Mouse (Mus musculus): Measurements from ENCODE around the gene Tmem185b. TPM values are rescaled to one million over a fixed set of nuclear protein-coding genes. Genes with fewer than 3 reads are reported as not detected.

The Tmem185b gene
- 10 to 100 TPM; 26.0 to 35.3 (median 29.8) TPM for total RNA-seq (2022)

DNA sequence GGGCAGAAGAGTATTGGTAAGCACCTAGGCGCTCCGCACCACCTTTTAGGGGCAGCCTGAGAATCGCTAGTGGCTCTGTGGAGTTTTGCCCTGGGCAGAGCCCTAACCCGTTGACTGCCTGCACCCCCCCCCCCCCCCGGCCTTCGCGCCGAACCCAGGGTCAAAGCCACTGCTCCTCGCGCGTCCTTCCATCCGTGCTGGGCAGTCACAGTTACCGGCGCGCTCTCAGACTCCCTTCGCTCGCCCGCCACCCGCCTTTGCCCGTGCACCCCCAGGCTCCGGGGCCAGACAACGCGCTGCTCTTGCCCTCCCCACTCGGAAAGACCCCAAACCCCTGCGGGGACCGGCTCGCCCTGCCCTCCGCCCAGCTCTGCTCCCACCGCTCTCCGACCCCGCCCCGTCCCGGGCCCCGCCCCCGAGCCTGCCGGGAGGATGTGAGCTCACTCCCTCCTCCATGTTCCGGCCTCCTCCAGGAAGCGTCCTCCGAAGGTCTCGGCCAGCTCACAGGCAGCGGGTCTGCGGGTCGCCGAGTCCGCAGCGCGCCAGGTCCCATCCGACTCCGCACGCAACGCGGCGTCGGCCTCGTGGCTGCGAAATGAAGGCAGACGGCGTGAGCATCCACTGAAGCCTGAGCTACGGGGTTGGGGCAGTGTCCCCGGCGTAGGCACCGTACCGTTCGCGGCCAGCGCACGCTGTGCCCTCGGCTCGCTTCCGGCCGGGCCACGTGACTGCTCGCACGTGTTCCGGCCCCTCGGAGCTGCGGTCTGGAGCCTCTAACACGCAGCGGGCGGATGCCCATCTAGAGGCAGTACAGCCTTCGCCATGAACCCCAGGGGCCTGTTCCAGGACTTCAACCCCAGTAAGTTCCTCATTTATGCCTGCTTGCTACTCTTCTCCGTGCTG lies at the start of gene Tmem185b:
Tmem185b (plus strand) TSS at position 472 of the 903 bp plus-strand sequence.
- peak; percentile 90 for DNase-seq

DNA sequence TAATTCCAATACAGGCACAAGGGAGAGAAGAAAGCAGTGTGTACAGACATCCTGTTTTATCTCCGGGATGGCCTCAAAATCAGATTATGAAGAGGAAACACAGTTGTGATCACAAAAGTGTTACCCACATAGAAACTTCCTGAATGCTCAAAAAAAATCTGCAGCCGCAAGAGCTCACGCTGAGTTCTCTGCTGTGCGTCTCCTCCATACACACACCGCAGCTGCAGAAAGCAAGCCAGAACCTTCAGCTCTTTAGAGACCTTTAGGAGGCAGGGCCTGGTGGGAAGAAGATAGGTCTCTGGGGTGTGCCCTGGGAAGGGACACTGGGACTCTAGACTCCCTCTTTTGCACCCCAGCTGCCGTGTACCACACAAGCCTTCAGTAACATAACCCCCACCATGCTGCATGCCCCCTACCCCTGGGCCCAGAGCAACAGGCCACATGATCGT lies 49.0 kb upstream of the Tmem185b start:
- no peak for DNase-seq

DNA sequence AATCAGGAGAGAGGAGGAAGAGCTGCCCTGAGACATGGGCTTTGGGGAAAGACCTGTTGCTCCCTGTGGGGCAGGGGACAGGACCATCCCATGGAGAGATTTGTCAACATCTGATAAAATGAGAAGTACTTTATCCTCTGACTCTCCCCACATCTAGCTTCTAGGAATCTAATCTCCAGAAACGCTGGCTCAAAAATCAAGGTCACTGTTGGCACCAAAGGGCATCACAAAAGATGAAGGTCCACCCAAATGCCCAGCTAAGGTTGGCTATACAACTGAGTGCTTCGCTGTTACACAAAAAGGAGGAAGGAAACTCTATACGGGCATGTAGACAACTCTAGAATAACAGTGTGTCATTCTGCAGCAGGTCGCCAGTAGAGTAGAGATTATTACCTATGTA lies 46.3 kb upstream of the Tmem185b start:
- peak; percentile 45 for DNase-seq

DNA sequence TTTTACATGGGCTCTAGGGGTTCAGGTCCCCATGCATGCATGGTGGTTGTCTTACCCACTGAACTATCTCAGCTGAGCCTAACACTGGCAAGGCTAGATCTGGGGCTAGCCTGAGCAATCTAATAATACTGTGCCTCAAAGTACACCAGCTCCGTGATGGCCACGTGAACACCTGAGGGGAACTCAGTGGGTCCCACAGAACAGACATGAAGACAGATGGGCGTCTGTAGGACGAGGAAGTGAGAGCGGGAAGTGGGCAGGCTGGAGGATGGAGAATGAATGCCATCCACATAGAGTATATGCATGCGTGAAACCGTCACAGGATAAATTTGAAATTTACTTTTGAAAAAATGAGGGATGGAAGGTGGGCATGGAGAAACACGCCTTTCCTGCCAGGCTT lies 45.3 kb upstream of the Tmem185b start:
- no peak for DNase-seq

DNA sequence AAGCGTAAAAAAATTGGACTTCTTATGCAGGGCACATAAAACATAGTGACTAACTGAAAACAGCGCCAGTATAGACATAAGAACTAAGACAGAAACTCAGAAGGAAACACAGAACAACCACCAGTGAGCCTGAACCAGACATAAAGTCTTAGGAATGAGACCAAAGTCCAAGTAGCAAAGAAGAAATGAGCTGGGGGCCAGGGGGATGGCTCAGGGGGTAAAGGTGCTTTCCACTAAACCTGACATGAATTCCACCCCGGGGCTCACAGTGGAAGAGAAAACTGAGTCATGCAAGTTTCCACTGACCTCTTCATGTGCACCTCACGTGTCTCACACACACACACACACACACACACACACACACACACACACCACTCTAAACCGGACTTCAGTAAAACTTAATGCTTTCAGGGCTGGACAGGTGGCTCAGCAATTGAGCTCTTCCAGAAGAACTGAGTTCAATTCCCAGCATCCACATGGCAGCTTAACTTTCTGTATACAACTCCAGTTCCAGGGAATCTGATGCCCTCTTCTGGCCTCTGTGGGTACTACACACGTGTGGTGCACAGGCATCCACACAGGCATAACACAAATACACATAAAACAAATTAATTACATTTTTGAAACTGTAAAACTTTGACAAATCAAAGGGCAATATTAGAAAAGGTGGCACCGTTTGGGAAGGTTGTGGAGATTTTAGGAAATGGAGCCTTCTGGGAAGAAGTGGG lies 44.6 kb upstream of the Tmem185b start:
- DNase-seq = no peak

DNA sequence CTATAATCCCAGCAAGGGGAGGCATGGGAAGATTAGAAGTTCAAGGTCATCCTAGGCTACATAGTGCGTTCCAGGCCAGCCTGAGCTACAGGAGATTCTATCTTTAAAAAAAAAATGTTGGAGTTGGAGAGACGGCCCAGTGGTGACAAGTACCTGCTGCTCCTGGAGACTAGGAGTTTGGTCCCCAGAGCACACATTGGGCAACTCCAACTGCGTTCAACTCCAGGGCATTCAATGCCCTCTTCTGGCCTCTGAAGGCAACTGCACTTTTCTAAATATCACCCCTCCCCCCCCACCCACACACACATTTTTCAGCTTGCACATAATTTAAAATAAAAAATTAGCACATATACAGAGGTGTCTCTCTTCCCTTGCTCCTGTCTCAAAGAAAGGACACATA lies 43.1 kb upstream of the Tmem185b start:
- no peak for DNase-seq

DNA sequence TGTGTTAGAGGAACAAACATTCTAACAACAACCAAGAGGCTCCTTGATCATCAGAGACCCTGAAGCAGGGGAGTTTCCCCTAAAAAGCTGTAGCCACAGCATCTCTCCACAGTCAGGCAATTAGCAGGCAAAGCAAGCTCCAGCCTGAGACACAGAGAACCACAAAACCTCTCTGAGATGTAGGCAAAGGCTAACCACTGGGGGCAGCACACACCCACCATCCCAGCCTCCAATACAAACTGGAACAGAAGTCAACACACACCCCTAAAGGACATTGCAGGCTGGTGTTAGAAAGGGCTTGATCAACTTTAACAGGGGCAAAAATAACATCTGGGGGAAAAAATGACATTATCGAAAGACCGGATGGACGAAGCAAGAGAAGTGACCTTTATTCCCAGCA lies 41.5 kb upstream of the Tmem185b start:
- no peak for DNase-seq

DNA sequence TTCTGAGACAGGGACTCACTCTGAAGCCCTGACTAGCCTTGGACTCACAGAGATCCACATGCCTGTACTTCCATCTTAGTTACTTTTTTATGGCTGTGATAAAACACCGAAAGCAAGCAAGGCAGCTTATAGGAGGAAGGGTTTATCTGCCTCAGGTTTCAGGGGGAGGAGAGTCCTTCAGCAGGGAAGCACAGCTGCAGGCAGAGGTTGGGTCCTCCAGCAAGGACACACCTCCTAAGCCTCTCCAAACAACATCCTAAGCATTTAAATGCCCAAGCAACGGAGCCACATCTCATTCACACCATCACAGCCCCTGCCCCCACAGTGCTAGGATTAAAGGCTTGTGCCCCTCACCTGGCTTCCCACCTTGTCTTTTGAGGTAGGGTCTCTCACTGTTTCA lies 40.1 kb upstream of the Tmem185b start:
- no peak for DNase-seq

DNA sequence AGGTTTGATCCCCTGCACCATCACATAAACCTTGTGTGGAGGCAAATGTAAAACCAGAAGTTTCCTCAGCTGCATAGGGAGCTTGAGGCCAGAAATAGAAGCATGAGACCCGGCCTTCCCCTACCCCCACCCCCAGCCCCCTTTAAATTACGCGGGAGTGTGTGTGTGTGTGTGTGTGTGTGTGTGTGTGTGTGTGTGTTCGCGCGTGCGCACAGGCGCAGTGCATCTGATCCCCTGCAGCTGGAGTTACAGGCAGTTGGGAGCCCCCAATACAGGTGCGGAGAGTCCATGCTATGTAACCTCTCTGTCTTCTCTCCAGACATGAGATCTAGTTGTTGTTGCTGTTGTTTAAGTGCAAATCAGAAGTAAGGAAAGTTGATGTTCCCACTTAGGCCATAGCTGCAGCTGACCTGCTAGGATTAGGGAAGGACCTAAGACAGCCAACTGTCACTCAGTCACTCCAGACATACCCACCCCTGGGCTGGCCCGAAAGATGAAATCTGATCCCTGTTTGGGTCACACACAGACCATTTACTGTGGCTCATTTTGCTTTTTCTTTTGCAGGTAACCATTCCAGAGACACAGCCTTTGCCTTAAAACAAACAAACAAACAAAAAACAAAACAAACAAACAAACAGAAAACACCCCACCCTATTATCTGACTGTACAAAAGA lies 37.9 kb upstream of the Tmem185b start:
- no peak for DNase-seq

DNA sequence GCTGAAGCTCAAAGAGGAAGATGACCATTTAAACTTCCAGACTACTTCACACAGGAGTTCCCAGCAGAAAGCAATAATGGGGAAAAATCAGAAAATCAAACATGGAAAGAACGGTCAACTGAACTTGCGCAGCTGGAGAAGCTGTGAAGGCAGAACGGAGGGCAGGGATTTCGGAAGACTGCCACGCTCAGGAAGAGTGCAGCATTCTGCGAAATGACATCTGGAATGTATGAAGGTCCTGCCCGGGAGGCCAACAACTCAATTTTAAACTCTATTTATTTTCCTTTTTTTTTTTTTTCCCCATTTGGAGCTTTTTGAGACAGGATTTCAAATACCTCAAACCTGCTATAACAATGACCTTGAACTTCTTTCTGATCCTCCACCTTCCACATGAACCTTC lies 35.2 kb upstream of the Tmem185b start:
- DNase-seq = no peak

DNA sequence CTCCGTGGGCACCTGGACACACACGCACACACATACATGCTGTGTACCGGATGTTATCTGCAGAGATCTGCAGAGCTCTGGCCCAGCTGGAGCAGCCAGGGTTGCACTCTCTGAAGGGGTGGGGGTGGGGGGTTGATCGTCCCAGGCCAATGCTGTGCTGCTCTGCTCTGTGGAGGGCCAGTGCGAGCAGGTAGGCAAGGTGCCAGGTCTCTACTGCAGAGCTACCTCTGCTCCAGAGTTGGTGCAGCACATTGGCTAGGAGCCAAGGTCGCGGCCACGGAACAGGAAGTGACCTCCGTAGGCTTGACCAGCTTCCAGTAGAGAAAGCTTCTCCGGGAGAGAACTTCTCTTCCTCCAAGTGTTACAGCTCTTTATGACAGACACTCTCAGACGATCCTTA lies 33.9 kb upstream of the Tmem185b start:
- peak; percentile 89 for DNase-seq

DNA sequence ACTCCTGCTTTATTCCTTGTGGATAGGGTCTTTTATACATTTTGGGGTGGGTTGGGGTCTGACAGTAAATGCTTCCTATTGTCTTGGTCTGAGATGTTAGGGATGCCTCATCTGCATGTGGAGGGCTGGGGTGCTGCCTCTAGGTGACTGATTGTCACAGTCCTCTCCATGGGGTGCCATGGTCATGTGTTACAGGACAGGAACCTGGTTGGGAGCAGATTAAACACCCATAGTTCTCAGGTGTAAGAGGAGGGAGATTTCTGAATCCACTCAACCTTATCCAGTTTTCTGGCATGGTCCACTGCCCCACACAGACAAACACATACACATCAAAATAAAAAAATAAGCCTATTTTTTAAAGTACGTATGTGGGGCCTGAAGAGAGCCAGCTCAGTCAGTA lies 33.5 kb upstream of the Tmem185b start:
- no peak for DNase-seq

DNA sequence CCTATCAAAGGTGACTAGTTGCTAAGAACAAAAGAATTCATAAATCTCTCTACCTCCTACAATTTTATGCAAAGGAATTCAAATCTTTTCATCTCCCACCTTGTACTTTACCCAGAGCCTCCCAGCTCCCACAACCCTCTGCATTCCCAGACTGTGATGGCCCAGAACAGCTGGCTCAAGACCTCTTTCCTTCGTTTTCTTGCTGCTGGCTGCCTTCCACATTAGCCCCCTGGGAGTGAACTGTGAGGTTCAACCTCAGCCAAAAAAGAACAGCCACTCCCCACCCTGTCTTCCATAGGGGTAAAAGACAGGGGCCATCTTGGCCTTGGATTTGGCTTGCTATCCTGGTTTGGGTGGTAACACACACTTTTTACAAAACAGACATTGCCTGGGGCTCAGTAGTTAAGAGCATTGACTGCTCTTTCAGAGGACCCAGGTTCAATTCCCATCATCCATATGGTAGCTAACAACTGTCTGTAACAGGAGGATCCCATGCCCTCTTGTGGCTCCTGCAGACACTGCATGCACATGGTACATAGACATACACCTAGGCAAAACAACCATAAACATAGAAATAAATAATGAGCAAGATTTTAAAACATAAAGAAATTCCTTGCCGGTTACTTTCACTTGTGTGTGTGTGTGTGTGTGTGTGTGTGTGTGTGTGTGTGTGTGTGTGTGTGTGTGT lies 31.8 kb upstream of the Tmem185b start:
- no peak for DNase-seq

DNA sequence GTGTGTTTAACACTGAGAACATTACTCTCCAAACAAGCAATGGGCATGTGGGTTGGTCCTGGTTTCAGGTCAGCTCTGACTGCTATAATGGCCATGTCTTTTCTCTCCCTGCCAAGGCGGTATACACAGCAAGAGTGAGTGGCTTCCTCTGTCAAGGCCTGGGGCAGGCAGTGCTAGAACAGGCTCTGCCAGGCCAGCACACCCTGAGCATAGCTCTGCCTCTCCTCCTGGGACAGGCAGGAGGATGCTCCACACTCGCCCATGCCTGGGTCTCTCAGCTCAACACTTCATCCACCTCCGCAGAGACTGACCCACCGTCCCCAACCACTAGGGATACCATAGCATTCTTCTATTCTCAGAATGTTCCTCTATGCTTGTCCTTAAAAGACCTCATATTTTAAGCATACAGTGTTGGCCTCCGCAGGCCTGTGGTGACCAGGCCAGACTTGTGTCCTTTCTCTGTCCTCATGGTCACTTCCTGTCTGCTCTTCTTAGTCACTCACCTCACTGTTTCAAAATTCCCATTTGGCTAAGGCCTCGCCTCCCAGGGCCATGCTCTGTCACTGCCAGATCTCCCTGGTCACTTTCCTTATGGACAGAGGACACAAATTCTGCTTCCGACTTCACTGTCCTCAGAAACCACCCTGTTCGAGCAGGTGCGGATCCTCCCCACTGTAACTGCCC lies 31.1 kb upstream of the Tmem185b start:
- peak; percentile 76 for DNase-seq

DNA sequence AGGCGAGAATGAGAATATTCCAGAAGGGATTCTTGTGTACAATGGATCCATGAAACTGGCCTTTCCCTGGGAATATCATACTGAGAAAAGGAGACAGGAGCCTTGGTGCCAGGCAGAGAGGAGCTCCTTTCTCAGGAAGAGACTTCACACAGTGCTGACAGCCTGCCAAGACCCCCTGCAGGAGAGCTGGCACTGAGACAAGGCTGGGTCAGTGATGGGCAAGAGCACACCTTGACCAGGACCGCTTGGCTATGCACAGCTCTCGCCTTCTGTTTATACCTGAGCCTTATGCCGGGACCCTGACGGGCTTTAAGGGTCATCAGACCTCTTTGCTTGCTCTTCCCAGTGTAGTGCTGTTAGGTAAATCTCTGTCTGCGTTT lies 30.6 kb upstream of the Tmem185b start:
- DNase-seq = no peak

DNA sequence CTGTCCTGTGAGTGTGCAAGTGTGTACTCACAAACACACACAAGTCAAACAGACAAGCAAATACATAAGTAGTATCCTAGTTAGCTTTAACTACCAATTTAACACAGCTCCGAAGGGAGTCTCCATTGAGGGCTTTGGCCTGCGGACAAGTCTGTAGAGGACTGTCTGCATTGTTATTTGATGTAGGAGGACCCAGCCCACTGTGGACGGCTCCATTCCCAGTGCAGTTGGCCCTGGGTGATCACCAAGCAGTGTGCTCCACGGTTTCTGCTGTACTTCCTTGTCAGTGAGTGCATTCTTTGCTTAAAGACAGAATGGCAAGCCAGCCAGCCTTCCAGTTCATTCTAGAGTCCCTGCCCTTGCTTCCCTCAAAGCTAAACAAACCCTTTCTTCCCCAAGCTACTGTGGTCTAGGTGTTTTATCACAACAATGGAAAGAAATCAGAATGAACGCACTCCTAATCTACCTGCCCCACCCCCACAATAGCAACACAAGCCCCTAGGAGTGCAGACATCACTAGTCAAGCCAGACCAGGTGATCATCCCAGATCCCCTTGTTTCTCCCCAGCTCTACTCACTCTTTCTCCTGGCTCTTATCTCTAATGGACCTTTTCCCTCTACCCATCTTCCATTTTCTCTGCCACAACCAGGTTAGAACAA lies 28.5 kb upstream of the Tmem185b start:
- no peak for DNase-seq

DNA sequence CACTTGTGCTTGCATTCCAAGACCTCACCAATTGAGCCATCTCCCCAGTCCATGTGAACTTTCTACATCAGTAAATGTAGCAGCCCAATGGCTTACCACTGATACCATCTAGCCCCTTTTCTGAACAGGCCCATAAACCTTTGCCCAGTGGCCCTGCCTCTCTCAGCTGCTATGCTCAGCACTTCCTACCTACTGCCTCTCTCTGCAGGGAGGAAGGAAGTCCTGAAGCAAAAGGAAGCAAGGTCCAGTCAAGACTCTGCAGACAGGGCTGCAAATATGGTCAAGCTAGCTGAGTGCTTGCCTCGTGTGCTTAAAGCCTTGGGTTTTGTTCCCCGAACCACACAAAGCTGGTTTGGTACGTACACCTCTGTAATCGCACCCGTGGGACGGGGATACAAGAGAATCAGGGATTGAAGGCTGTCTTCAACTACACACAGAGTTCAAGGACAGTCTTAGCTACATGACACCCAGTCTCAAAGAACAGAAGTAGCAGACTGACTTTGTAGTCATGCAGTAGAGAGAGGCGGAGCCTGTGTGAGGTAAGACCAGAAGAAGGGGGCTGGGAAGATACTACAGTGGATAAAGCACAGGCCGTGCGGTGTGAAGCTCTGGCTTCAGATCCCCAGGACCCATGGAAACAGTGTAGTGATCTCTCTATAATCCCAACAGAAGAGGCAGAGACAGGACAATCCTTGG lies 27.3 kb upstream of the Tmem185b start:
- DNase-seq = no peak

DNA sequence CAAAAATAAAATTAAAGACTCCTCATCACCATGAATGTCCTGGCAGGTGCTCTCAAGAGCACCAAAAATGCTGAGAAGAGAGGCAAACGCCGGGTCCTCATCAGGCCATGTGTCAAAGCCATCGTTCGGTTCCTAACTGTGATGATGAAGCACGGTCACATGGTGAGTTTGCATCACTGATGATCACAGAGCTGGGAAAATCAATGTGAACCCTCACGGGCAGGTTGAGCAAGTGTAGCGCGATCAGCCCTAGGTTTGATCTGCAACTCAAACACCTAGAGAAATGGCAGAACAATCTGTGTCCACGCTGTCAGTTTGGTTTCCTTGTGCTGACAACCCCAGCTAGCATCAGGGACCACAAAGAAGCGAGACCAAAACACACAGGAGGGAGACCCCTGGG lies 26.5 kb upstream of the Tmem185b start:
- DNase-seq = no peak

DNA sequence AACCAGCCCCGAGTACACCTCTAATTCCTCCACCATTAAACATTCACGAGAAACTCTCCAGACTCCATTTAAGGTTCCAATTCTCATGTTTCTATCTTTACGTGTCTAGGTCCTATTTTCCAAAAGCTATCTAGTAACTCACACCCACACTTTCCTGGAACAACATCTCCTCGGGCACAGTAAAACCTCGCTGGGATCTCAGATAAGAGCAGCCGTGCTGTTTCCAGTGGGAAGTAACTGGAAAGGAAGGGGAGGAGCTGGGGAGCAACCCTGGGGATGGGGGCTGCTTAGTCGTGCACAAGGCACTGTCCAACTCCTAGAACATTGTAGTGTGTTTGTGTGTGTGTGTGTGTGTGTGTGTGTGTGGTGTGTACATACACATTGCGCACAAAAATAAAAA lies 24.1 kb upstream of the Tmem185b start:
- no peak for DNase-seq

DNA sequence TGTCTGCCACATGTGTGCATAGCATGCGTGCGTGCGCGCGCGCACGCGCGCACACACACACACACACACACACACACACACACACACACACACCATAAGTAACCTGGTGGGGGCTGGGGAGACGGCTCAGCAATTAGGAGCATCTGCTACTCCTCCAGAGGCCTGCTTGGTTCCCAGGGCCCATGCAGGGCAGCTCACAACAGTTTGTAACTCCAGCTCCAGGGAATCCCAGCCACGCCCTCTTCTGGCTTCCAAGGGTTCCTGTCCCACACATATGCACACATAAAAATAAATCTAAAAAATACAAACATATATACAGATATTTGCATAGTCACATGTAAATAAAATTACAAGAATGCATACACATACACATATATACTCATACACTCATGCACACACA lies 23.2 kb upstream of the Tmem185b start:
- no peak for DNase-seq

DNA sequence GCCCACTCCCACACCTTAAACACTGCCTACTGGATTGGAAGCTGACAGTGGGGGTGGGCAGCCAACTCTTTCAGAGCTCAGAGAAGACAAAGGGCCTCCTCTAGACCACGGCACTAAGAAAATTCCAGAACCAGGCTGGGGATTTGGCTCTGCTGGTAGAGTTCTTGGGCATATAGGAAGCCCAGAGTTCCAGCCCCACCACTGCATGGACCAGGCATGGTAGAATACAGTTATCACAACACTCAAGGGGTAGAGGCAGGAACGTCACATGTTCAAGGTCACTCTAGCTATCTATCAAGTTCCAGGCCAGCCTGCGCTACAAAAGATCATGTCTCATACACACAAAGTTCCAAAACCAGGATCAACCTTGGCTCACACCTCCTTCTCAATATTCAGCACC lies 22.8 kb upstream of the Tmem185b start:
- DNase-seq = no peak

Measured in adrenal gland, adult 8-10 months (tissue).